Mouse (Mus musculus) heart, postnatal 4 days (tissue): ENCODE data around the gene Tbc1d24. TPM values are rescaled to one million over a fixed set of nuclear protein-coding genes. Genes with fewer than 3 reads are reported as not detected.
A peak's percentile ranks its signal among the peaks of the same experiment; 100 is the strongest.

Experiments
- DNase-seq: peaks from one replicate; pipeline ENCODE4 v3.0.0; 2021
- total RNA-seq, 2 experiments: library from RNA; stranded (reverse); gene quantifications; 2 replicates each; pipeline ENCODE4 v1.2.3; 2021

Gene Tbc1d24
- total RNA-seq, 2 experiments from 2014 or later: 9.6 to 10.9 TPM

DNA sequence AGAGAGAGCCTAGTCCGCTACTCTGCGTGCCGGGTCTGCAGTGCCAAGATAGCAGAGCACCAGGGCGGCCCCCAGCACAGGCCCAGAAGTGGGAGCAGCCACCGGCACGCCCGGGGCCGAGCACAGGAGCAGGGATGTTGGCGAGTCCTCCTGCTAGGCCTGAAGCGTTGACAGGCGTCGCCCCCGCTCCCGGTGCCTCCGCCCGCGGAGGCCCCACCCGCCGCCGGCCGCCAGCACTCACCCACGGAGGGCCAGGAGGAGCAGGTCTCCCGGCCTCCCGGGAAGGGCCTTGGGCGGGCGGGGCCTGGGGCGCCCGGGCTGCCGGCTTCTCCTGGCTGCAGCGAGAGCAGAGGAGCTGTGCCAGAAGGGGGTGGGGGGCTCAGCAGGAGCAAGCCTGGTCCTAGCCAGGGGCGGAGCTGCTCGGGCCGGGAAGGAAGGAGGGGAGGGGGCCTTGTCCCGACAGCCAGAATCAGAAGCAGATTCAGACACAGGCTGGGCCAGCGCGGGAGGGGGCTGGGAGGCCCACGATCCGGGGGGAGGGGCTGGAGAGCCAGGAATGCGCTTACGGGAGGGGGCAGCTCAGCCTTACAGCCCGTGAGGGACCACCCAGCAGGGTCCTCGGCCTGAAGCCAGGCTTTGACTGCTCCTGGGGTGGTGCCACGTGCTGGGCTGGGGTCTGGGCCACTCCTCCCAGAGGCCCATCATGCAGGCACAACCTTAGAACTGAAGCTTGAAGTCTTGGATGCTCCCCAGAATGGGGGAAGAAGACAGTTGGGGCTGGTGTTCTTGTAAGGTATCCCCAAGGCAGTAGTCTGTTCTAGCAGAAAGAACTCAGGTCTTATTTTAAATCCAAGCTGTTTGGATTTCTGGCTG lies 3.9 kb upstream of the Tbc1d24 start, which contains the start of gene Ntn3:
Gene Ntn3 (minus strand): TSS at position 489 of the 873 bp plus-strand sequence.
- peak; percentile 56 for DNase-seq

DNA sequence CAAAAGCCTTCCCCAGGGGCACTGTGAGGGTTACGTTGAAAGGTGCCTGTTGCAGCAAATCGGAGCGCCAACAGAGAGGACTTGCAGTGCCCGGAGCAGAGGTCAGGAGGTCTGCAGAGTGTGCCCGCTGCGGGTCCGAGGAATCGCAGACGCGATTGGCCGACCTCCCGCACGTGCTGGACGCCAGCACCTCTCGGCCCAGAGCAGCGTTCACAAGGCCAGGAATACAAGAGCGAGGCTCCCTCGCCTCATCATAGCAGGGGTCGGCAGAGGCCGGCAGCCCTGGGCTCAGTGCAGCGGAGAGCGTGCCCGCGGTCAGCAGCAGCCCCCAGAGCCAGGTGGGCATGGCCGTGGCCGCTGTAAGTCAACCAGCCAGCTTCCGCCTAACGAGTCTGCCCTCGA lies 3.3 kb upstream of the Tbc1d24 start:
- peak; percentile 26 for DNase-seq

DNA sequence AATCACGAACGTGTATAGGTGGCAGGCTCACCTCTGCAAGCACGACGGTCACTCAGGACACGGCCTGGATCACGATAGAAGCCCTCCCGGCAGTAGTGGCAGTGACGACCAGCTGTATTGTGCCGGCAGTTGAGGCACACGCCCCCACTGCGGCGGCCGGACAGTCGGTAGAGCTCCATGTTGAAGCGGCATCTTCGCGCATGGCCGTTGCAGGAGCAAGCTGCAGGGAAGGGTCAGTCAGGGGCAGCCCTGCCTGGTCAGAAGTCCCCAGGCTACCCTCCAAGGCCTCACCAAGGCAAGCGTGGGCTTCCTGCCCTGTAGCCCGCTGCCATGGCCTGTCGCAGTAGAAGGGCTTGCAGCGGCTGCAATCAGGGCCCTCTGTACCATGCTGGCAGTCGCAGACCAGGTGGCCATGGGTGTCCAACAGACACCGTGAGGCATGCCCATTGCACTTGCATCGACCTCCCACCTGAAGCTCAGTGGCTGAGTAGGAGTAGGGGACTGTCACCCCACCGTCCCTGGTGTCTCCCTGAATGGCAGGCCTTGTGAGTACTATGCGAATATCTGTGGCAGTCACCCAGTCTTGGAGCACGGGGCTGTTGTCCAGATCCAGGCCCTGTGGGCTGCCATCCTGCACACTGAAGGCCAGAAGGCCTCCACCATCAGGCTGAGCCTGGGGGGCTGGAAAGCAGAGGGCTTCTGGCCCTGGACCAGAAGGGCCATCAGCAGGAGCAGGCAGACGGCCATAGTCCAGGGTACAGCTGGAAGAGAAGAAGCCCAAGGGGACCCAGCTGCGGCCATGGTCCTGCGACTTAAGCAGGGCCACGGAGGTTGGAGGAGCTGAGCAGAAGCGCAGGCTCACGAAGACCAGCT lies 2.6 kb upstream of the Tbc1d24 start:
- no peak for DNase-seq

DNA sequence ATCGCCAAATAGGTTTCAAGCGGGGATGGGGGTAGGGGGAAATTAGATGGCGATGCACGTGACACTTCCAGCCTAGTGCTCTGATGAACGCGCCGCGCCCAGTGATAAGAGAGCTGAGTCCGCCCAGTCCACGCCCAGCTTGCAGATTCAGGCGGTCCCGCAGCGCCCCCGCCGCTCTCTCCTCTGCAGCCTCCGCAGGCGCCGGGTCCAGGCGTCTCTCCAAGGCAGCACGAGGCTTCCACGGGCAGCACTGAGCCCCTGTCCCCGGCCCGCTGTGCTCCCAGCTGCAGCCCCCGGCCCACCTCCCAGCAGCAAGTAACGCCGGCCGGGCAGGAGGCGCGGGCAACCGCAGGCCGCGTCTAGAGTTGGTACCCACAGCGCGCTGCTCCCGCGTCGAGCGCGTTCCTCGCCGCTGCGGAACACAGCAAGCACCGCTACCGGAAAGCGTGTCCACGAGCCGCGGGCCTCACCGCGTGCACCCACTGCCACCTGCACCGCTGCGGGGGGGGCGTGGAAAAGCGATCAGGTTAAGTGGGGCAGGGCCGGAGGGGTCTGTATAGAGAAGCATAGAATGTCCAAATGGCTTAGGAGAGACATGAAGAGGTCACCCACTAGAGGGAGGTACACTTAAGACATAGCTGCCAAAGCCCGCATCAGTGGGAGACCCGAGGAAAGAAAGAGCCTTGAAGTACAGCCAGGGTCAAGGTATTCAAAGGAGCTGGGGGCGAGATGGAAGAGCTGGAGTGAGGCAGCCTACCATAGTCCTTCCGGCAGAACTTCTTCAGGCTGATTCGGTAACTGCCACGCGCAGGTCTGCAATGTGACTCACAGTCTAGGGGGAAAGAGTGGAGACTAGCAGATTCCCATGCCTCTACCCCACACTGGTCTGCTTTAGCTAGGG lies 1.3 kb upstream of the Tbc1d24 start:
- peak; percentile 51 for DNase-seq

DNA sequence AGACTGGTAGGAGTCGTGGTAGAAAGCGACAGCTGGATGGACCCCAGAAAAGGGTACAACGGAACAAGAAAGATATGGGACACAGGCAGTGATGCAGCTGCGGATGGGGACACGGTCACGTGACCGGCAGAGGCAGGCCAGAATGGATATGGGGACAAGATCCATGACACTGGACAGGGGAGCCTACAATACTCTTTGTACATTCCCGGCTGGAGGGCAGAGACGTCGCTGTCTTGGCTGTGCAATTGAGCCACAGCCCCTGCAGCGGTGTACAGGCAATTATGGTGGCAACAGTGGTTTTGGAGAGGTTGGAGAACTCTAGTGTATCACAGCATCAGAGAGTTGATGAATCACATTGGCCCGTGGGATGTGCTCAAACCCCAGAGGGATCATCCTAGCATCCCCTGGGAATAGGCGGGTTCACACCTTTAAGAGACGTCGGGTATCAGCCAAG lies 573 bp upstream of the Tbc1d24 start:
- DNase-seq: peak; percentile 60

DNA sequence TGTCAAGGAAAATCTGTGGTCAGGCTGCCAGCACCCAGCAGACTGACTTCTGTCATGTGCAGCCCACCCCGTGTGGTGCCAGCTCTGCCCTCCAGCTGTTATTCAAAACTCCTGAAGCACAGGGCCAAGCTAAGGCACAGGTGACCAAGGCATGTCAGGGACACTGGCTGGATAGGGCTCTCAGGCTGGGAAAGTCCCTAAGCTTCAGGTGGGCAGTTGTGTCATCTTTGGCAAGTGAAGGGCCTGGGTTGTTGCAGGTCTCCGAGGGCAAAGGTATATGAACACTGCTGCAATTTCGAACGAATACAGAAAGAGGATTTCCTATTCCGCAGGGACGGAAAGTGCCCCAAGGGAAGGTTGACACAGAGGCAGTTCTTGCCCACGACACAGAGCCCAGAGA lies 516 bp downstream of the Tbc1d24 start:
- DNase-seq: no peak

DNA sequence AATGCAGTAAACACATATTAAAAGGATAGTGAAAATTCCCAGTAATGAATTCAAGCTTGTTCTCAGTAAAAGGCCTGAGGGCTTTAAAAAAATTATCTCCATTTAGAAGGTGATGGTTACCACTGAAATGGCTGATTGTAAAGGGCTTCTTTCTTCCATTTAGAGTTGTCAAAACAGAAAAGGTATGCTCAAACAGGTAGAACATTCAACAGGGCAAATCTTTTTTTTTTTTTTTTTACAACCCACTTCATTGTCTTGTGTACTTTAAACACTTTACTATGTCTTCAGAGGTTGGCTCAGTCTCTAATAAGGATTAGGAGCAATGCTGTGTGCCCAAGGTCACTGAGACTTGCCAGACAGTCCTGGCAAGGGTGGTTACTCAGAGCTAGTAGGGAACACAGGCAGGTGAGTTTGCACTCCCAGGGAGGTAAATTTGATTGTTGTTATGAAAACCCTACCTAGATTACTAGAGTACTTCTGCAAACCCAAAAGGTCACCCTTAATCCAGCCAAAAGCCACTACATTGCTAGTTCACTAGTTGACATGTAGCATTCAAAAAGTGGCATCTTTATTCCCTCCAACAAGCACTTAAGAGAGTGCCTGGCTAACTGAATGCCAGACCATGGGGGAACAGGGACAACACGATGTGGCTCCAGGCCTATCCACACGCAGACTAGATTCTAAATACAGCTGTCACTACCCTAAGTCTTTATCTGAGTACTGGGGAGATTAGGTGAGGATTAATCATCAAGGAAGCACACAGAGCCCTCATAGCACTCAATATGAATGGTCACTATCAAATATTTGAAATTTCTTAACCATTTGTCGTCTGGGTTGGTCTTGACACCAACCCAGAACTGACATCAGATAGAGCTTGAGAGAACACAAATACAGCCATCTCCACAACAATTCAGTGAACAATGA lies 1.5 kb downstream of the Tbc1d24 start:
- no peak for DNase-seq

DNA sequence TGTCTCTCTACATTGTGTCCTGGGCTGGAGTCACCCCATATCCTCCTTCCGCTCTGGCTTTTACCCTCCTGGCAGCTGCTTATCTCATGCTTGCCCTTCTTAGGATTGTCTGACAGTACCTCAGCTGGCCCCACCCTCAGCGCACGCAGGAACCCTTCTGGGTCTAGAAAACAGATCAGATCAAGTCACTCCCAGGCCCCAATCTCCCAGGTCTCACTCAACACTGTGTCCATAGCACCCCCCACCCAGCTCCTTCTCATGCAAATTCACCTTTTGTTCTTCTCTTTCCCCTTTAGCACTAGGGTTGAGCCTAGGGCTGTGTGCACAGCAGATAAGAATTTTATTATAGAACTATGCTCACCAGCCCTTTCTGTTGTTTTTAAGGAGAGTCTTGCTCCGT lies 2.3 kb downstream of the Tbc1d24 start:
- DNase-seq: no peak

DNA sequence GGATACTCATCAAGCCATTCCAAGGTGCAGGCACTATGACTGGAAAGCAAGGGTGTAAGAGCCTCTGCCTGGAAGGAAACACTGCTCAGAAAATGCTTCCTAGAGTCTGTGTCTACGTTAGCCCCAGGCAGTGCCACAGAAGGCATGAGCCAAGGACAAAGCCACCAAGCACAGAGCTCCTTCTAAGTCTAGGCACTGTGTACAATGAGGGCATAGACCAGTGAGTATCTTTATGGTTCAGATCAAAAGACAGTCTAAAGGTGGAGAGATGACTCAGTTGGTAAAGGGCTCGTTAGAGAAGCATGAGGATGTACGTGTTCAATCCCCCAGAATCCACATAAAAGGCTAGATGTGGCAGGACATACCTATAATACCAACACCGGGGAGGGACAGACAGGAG lies 4.3 kb downstream of the Tbc1d24 start:
- DNase-seq: no peak

DNA sequence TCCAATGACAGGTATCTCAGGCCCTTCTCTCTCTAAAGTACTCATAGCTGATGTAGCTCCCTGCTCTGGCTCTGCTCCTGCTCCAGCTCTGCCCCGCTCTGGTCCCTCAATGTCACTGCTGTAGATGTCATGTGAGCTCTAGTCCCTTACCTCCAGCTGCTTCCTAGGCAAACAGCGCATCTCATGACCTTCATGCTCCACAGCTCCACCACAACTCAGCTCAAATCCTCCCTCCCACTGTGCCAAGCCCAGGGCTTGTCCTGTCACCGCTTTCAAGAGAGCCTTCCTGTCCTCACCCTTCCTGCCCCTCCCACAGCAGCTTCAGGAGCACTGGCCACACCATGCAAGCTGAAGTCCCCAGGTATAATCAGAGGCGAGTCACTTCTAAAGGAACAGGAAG lies 5.6 kb downstream of the Tbc1d24 start:
- DNase-seq: peak; percentile 25

DNA sequence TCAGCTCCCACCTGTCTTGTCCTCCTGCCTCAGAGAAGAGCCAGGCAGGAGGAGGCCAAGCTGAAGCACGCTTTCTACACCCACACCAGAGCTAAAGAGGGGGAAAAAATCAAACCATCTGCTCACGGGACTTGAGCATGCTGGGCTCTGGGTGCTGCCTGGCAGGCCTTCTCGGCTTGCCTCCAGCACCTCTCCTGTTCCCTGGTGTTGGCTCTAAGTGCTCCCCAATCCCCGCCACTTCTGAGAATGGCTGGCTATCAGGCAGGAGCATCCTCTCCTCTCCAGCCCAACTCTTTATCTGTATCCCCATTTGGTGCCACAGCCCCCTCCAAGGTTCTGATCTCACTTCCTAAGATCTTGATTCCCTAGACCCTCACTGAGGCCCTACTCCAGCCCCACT lies 6.1 kb downstream of the Tbc1d24 start:
- no peak for DNase-seq

DNA sequence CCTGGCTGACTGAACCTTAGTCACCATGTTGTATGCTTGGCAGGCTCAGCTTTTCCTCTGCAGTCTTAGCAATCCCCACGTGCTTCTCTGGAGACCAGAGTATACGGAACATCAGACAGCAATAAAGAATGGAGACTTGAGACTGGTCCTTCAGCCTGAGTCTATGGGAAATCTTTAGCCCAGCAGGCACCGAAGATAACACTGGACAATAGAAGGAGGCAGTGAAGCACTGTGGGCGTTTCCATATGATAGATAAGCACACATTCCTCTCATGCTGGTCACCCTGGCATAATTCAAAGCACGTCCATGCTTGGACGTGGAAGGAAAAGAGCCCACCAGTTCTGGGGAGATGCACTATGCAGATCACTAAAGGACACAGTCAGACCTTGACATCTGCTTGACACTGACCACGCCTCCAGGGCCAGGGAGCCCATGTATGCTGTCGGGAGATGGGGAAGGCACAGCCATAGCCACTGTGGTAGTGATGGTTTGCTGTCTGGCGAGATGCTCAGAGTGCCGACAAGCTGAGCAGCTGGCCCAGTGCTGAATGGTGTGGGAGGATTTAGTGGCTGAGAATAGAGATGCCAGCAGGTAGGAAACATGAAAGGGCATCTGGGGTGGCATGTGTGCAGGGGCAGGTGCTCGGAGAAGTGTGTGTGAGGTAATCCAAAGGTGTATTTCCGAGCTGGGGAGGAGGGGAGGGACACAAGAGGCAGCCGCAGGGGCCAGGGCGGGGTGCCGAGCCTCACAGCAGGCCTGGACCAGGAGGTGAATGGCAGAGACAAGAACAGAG lies 8.1 kb downstream of the Tbc1d24 start:
- DNase-seq: no peak

DNA sequence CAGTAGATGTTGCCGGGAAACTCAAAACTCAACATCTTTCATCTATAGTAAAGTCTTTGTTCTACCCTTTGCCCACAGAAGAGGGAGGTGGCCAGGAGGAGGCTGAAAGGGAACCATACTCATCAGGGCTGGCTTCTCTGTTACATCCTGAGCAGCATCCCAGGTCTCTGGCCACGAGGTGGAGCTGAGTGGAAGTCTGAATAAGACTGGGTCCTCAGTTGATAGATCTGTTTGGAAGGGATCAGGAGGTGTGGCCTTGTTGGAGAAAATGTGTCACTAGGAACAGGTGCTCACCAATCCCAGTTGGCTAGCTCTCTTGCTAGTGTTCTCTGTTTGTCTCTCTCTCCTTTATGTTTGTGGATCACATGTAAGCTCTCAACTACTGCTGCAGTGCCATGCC lies 10.0 kb downstream of the Tbc1d24 start:
- no peak for DNase-seq

DNA sequence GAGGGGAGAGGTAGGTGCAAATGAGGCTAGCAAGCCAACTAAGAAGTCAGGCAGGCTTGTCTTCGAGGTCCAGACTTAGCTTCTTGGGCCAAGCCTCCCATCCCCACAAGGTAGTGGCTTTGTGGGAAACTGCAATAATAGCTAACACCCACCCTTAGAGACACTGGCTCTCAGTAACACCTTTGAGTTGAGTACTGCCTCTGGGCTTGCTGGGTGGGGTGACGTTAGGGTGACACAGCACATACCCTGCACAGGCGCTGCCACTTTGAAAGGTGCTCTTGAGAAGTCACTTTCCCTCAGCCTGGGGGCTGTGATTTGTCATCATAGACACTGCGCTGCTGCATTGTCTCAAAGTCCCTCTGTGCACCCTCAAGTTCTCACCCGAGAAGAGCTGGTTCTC lies 11.6 kb downstream of the Tbc1d24 start:
- no peak for DNase-seq

DNA sequence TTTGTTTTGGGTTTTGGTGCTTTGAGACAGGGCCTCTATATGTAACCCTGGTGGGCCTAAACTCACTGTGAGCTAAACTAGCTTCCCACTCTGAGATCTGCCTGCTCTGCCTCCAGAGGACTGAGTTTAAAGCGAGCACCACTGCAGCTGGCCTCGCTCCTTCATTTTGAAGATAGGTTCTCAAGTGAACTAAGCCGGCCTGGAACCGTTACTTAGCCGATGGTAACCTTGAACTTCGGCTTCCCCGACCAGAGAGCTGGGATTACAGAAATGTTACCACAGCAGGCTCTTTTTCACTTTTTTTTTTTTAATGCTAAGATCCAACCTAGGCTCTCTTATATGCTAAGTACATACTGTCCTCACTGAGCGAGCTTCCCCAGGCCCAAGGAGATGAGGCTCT lies 12.1 kb downstream of the Tbc1d24 start:
- DNase-seq: no peak

DNA sequence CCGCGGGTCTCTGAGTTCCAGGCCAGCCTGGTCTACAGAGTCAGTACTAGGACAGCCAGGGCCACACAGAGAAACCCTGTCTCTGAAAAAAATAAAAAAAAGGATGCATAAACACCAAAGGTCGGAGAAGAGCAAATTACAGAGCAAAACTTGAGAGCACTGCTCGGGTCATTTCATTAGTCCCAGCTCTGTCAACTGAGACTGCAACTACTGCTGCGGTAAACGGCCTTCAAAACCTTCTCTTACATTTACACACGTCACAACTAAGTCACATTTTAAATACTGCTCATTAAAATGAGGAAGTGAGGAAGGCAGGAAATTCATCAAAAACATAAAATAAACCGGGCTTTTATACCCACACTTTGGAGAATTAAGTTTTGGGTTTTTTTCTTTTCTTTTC lies 12.5 kb downstream of the Tbc1d24 start:
- DNase-seq: no peak

DNA sequence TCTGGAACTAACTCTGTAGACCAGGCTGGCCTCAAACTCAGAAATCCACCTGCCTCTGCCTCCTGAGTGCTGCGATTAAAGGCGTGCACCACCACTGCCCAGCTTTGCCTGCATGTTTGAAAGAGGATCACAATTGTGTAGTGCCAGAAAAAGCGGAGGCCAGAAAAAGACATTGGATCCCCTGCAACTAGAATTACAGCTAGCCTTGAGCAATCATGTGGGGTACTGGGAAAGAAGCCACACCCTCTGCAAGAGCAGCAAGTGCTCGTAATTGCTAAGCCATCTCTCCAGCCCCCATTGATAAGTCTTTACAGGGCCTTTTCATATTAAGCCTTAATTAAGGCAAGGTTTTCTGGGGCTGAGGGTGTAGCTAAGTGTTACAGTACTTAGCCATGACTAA lies 13.9 kb downstream of the Tbc1d24 start:
- DNase-seq: no peak

DNA sequence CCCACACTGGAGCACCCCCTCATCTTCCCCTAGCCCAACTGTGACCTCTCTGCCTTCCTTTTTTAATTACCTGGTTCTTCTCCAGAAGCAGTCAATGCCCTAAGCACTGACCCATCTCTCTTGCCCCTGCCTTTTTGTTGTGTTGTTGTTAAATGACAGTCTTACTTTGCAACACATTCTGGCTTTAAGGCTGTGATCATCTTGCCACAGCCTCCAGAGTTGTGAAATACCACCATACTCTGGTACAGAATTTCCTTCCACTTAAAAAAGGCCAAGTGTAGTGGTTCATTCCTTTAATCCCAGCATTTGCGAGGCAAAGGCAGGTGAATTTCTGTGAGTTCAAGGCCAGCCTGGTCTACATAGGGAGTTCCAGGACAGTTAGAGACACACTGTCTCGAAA lies 14.4 kb downstream of the Tbc1d24 start:
- no peak for DNase-seq

DNA sequence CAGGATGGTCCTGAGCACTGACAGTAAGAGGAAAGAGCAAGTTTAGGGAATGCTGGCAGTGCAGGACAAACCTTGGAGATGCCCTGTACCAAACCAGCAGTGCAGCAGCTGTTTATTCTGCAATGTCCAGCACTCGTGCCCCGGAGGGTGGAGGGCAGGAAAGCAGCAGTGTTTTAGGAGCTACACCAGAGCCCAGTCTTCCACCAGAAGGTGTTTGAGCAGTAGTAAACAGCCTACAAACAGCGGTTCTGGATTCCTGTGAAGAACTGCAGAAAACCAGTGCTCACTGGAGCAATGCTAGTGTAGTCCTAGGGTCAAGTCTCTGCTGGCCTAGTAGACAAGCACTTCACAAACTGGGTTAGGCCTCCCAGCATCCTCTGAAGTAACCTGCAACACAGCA lies 31.1 kb downstream of the Tbc1d24 start:
- DNase-seq: no peak

DNA sequence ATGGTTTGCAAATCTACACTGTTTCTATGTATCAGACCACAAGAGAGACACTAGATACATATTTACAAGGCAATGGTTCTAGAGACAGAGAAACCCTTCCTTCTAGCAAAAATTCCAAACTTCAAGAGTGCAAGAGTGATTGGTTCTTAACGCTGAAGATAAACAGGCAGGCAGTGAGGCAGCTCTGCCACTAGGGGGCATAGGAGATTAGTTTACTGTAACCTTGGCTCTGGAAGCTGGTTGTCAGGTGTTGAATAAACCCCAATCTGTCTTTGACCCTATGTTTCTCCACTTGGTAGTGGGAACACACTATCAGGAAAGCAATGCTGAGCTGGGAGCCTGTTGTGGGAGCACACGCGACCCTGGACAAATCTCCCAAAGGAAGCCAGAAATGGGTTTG lies 31.9 kb downstream of the Tbc1d24 start:
- peak; percentile 80 for DNase-seq
